Mouse (Mus musculus): ENCODE results near the gene Creld1.

DNA sequence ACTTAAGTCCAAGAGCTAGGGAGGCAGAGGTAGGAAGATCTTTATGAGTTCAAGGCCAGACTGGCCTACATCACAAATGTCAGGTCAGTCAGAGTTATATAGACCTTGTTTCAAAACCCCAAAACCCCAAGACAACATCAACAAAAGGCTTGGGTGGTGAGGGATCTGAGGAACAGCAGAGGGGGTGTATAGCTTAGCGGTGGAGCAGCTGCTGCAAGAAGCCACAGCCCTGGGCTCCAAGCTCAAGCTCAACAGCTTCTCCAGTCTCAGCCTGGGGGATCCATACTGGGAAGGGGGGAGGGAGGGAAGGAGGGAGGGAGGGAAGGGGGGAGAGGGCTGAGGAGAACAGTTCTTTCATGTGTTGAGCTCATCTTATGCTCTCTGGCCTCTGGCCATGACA is 22.6 kb downstream of the Creld1 start:
- TF ChIP-seq CTCF (IDR thresholded peaks at IDR 0.05; ENCODE audit: low read depth, low read length) (no peak), POLR2A (IDR thresholded peaks at IDR 0.05; ENCODE audit: extremely low read depth, insufficient read depth, low read length) (no peak)
